Mouse (Mus musculus) embryonic facial prominence, embryonic 11.5 days (tissue): ENCODE data around the gene A930002H24Rik. TPM values are rescaled to one million over a fixed set of nuclear protein-coding genes. Genes with fewer than 3 reads are reported as not detected.

Source experiments
- ATAC-seq: fragments of 200-750 bp; cut with Nextera tagmentation; replicated peaks from 2 replicates; pipeline ENCODE4 v1.8.0; 2017; ENCODE audit warnings: low read depth; ENCODE audit not compliant: insufficient number of reproducible peaks, low FRiP score, low TSS enrichment
- DNase-seq: peaks from one replicate; pipeline ENCODE4 v3.0.0-alpha.2; 2015; ENCODE audit warnings: low spot score
- H3K27ac ChIP-seq: fragments of 300-500 bp; sonication (generic); replicated peaks from 2 replicates; pipeline ENCODE4 v1.5.1; 2014; ENCODE audit warnings: mild to moderate bottlenecking, low read depth, low read length, control low read depth
- H3K27me3 ChIP-seq: fragments of 300-500 bp; sonication (generic); 2 replicates; pipeline ENCODE4 v1.6.1; 2014; ENCODE audit warnings: mild to moderate bottlenecking, low read length, moderate library complexity, mixed read lengths; ENCODE audit not compliant: control insufficient read depth, insufficient read depth
- H3K36me3 ChIP-seq: fragments of 300-500 bp; sonication (generic); replicated peaks from 2 replicates; pipeline ENCODE4 v1.6.1; 2014; ENCODE audit warnings: low read depth, mild to moderate bottlenecking, low read length, moderate library complexity, mixed read lengths; ENCODE audit not compliant: control insufficient read depth, insufficient read depth
- H3K4me1 ChIP-seq: fragments of 300-500 bp; sonication (generic); 2 replicates; pipeline ENCODE4 v1.6.1; 2014; ENCODE audit warnings: low read length, mixed read lengths; ENCODE audit not compliant: control insufficient read depth, insufficient read depth
- H3K4me2 ChIP-seq: fragments of 300-500 bp; sonication (generic); 2 replicates; pipeline ENCODE4 v1.6.1; 2014; ENCODE audit warnings: low read depth, mild to moderate bottlenecking, control low read depth, low read length, moderate library complexity
- H3K4me3 ChIP-seq: fragments of 300-500 bp; sonication (generic); 2 replicates; pipeline ENCODE4 v1.5.1; 2014; ENCODE audit warnings: low read depth, low read length, control low read depth
- H3K9ac ChIP-seq: fragments of 300-500 bp; sonication (generic); replicated peaks from 2 replicates; pipeline ENCODE4 v1.6.1; 2014; ENCODE audit warnings: mild to moderate bottlenecking, control low read depth, low read length
- H3K9me3 ChIP-seq: fragments of 300-500 bp; sonication (generic); replicated peaks from 2 replicates; pipeline ENCODE4 v1.6.1; 2016; ENCODE audit warnings: mild to moderate bottlenecking, low read length, inconsistent platforms, mixed read lengths; ENCODE audit not compliant: control insufficient read depth
- WGBS: fragments of 180-500 bp; shearing (Covaris S2); extraction: QIAGEN DNeasy Blood & Tissue Kit; methylation state at CpG from one replicate; pipeline ENCODE4 v1.1.7; 2014; 5-methylcytosine and 5-hydroxymethylcytosine counted together
- polyA plus RNA-seq: library from polyadenylated mRNA; unstranded; fragments of >200 nt; fragmentation: Nextera tagmentation; extraction: Ambion mirVana; gene quantifications from 2 replicates; pipeline ENCODE4 v1.2.1, GENCODE M21; 2014

A930002H24Rik gene
- polyA plus RNA-seq, 1 experiment from 2014 or later = 2.9 TPM

DNA sequence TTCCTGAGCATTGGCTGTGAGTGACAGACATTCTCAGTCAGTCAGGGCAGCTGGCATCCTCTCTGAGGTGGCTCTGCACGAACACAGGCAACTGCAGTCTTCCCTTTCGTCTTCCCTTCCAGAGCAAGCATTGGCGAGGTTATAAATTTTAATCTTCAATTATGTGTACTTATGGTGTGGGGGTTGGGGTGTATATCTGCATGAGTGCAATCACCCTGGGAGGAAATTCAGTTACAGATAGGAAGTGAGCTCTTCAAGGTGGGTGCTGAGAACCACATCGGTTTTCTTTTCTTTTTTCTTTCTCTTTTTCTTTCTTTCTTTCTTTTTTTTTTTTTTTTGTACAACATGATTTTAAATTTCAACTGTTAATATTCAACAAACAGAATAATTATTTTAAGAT lies 32.0 kb downstream of the A930002H24Rik start:
- H3K27me3 ChIP-seq = no peaks in the 10 kb centered on the region
- H3K36me3 ChIP-seq = no peaks in the 10 kb centered on the region
- H3K4me3 ChIP-seq = no peak overlapping the region
- DNase-seq = no peak
- no peaks in the 10 kb centered on the region for H3K9me3 ChIP-seq
- no peaks in the 10 kb centered on the region for H3K4me1 ChIP-seq
- H3K9ac ChIP-seq = no peak overlapping the region
- 93% methylated on average over 4 of the region's 4 CpGs for WGBS
- no peak overlapping the region for H3K27ac ChIP-seq
- no peak overlapping the region for H3K4me2 ChIP-seq
- ATAC-seq = no peak

DNA sequence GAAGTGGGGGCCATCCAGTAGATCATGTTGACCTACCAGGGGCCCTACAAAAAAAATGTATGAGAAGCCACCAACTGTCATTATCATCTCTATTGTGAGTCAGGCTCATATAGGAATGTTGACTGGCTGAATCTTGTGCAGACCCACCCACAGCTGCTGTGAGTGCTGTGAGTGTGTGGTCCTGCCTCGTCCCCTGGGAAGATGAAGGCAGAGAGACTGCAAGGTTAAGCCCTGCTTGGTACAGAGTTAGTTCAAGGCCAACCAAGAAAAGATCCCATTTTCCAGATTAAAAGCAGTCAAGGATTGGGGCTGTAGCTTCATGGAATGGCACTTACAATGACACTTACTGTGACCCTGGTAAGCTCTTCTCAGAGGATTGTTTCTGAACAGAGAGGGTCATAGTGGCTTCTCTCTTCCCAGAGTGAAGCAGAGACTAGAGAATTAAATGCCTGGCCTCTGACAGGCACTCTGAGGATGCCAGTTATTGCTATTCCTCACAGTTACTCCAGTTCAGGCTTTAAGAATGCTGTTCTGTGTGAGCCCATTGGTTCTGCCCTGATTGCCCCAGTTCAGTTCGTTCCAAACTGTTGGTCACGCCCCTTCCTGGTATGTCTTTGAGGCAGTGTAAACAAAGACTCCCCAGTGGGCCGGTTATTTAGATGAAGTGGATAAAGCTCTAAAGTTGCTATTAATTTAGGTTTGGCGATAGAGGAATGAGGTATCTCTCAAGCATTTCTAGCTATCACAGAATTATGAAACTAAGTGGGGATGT lies 34.8 kb downstream of the A930002H24Rik start:
- WGBS = 64% methylated on average over 5 of the region's 5 CpGs
- DNase-seq = no peak
- H3K4me2 ChIP-seq = no peak overlapping the region
- no peaks in the 10 kb centered on the region for H3K4me1 ChIP-seq
- H3K27me3 ChIP-seq = no peaks in the 10 kb centered on the region
- H3K4me3 ChIP-seq = no peak overlapping the region
- no peak for ATAC-seq
- no peaks in the 10 kb centered on the region for H3K36me3 ChIP-seq
- no peak overlapping the region for H3K27ac ChIP-seq
- H3K9ac ChIP-seq = no peak overlapping the region
- no peaks in the 10 kb centered on the region for H3K9me3 ChIP-seq

DNA sequence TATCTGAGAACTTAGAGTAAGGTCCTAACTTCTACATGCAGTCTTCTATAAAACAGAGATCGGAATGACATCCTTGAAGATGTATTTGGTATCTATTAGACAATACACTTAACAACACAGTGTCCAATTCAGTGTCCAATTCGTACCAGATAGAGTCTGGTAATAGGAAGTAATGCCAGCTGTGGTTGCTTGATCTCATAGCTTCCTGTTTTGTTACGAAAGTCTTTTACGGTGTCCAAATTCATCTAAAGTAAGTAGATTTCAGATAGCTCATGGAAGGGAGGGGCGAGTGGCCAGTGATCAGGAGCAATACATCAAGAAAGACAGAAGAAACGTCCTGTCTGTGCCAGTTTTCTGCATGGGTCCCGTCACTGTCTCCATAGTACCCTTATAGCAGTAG lies 36.8 kb downstream of the A930002H24Rik start:
- ATAC-seq (no peak), DNase-seq (no peak)
- Histone ChIP-seq H3K27me3 (no peaks in the 10 kb centered on the region), H3K4me2 (no peak overlapping the region), H3K4me3 (no peak overlapping the region), H3K9me3 (no peaks in the 10 kb centered on the region), H3K27ac (no peak overlapping the region), H3K9ac (no peak overlapping the region), H3K4me1 (no peaks in the 10 kb centered on the region), H3K36me3 (no peaks in the 10 kb centered on the region)
- 85% methylated on average over 7 of the region's 7 CpGs for WGBS

DNA sequence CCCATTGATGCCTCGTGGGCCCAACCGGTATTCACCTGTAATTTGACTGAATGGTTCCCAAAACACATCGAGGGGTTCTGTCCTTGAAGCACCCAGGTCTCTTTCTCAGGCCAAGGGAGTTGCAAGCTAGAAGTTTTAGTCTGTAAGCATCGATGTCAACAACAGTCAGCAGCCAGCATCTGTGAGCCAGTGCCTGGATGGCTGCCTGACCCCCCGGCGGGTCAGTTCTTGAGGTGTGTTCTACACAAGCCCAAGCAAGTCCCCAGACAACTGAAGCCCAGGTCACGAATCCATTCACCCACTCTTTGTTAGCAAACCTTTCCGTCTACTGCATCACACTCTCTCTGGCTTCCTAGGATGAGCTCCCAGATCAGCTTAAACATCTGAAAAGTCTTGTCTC lies 37.4 kb downstream of the A930002H24Rik start:
- ATAC-seq = no peak
- 83% methylated on average over 8 of the region's 8 CpGs for WGBS

DNA sequence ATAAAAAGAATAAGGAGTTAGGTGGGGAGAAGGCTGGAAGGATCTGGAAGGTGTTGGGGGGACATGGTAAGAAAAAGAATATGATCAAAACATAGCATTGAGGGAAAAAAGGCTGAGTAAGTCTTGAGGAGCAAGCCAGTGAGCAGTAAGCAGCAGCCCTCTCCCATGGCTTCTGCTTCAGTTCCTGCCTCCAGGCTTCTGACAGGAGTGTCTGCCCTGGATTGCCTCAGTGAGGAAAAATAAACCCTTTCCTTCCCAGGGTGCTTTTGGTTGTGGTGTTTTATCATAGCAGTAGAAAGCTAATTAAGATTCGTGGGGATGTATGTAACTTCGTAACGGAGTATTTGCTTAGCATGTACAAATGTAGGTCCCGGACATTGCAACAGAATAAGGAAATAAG lies 39.5 kb downstream of the A930002H24Rik start:
- Histone ChIP-seq H3K27ac (no peak overlapping the region), H3K36me3 (no peaks in the 10 kb centered on the region), H3K4me1 (no peaks in the 10 kb centered on the region), H3K9ac (no peak overlapping the region), H3K4me2 (no peak overlapping the region), H3K27me3 (no peaks in the 10 kb centered on the region), H3K9me3 (no peaks in the 10 kb centered on the region), H3K4me3 (no peak overlapping the region)
- no peak for ATAC-seq
- no peak for DNase-seq
- WGBS = 95% methylated on average over 4 of the region's 4 CpGs

More for the DNA sequence above, 37.4 kb downstream of the A930002H24Rik start:
- Histone ChIP-seq H3K9ac (no peak overlapping the region), H3K9me3 (no peaks in the 10 kb centered on the region), H3K36me3 (no peaks in the 10 kb centered on the region), H3K27ac (no peak overlapping the region), H3K4me1 (no peaks in the 10 kb centered on the region), H3K4me2 (no peak overlapping the region), H3K4me3 (no peak overlapping the region), H3K27me3 (no peaks in the 10 kb centered on the region)
- no peak for DNase-seq

DNA sequence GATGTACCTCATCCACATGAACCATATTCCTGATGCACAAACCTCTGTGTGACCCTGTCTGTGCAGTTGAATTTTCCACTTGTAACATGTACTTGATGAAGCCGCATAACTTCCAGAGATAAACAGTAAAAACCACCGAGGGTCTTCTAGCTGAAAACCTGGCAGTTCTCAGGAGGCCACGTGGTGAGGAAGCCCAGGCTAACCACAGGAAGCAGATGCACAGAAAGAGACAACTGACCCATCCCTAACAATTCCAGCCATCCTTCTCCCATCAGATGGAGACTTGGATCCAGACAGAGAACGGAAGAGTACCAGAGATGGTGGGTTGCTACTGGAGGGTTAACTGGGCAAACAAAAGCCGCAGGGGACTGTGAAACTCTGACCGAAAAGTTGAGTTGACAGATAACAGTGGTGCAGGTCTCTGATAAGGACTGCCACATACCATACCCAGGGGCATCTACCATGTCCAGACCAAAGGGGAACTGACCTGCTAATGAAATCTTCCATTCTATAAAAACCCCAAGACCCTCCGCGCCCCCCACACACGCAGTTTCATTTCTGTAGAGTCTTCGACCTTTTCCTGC lies 45.1 kb downstream of the A930002H24Rik start:
- 85% methylated on average over 10 of the region's 10 CpGs for WGBS
- Histone ChIP-seq H3K27me3 (no peaks in the 10 kb centered on the region), H3K4me3 (no peak overlapping the region), H3K4me2 (no peak overlapping the region), H3K27ac (no peak overlapping the region), H3K9ac (no peak overlapping the region), H3K9me3 (no peaks in the 10 kb centered on the region), H3K4me1 (no peaks in the 10 kb centered on the region), H3K36me3 (no peaks in the 10 kb centered on the region)
- no peak for ATAC-seq
- no peak for DNase-seq

DNA sequence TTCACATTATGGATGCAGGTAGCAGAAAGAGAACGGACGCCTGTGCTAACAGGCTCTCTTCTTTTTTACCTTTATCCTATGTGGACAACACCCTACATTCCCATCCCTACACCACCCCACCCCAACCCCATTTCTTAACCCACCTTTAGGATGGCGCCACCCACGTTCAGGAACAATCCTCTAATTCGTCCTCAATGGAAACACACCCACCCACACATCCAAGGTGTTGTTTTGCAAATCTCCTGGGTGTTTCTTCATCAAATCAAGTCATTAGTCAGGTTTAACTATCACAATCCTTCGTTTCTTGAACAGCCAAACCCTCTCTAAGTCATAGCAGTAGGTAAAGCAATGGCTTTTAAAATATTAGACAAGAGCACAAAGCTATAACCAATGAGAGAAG lies 50.0 kb downstream of the A930002H24Rik start:
- WGBS = 78% methylated on average over 6 of the region's 6 CpGs
- no peaks in the 10 kb centered on the region for H3K27me3 ChIP-seq
- no peak for ATAC-seq

More for the DNA sequence above, 50.0 kb downstream of the A930002H24Rik start:
- H3K9me3 ChIP-seq = no peaks in the 10 kb centered on the region
- no peak overlapping the region for H3K27ac ChIP-seq
- H3K4me3 ChIP-seq = no peak overlapping the region
- H3K4me2 ChIP-seq = no peak overlapping the region
- H3K9ac ChIP-seq = no peak overlapping the region
- DNase-seq = no peak
- H3K4me1 ChIP-seq = no peaks in the 10 kb centered on the region
- no peaks in the 10 kb centered on the region for H3K36me3 ChIP-seq
